Mouse (Mus musculus): ENCODE measurements at regions not wholly inside any gene's neighbourhood (a gene's known extent, or its start where the extent isn't known, plus 50 kb on each side); places are given as distances from the start of the nearest gene placed in this dataset.

DNA sequence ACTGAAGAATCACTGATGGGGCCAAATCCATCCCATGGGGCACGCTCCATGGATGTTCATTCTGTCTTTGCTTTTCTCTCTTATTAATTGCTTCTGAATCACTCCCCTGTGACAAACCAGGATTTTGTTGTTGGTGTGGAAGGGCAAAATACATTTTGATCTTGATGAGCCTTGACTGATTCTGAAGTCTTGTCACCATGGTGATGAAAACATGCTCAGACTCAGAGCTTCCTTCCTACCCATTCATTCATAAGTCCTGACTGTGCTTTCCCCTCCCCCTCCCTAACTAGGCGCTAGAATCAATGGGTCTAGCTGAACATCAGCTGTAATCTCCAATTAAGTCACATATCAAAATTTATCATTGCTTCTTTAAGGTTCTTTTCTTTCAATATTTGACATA lies 84.2 kb upstream of the Pou1f1 start:
- Histone ChIP-seq H3K4me3 (replicated peaks in 1 of 3; ENCODE audit: low read depth in 2 of 3, low read length in 2 of 3, poor library complexity in 1 of 3) (no peak overlapping the region), H3K9me3 (replicated peaks; ENCODE audit: low read length) (no peaks in the 10 kb centered on the region), H3K27ac (ENCODE audit: insufficient read depth, low read depth) (no peak overlapping the region), H3K27me3 (replicated peaks) (no peaks in the 10 kb centered on the region), H3K36me3 (replicated peaks in 1 of 2; ENCODE audit: control insufficient read depth in 1 of 2, insufficient read depth in 1 of 2, low read length in 1 of 2) (no peaks in the 10 kb centered on the region), H3K4me2 (ENCODE audit: insufficient read depth, low read depth, poor library complexity, severe bottlenecking) (no peak overlapping the region), H3K9ac (ENCODE audit: insufficient read depth, low read depth) (no peak overlapping the region), H3K79me2 (replicated peaks; ENCODE audit: control insufficient read depth, extremely low read depth, insufficient read depth, poor library complexity, severe bottlenecking) (no peaks in the 10 kb centered on the region), H3K4me1 (ENCODE audit: control insufficient read depth in 1 of 2, insufficient read depth in 2 of 2) (no peaks in the 10 kb centered on the region)
- TF ChIP-seq MXI1 (IDR thresholded peaks at IDR 0.05; ENCODE audit: low read depth, low read length) = no peak
- TF ChIP-seq TCF12 (IDR thresholded peaks at IDR 0.05; ENCODE audit: low read depth, low read length) = no peak
- no peak for TF ChIP-seq MAX (IDR thresholded peaks at IDR 0.05; ENCODE audit: low read length)
- no peak for TF ChIP-seq MAZ (IDR thresholded peaks at IDR 0.05; ENCODE audit: low read depth, low read length)
- no peak for TF ChIP-seq SMC3 (IDR thresholded peaks at IDR 0.05; ENCODE audit: low read depth, low read length)
- TF ChIP-seq ZC3H11A (IDR thresholded peaks at IDR 0.05; ENCODE audit: low read depth, low read length) = no peak
- no peak for TF ChIP-seq ZNF384 (IDR thresholded peaks at IDR 0.05; ENCODE audit: low read depth, low read length)
- no peak for TF ChIP-seq KAT2A (IDR thresholded peaks at IDR 0.05; ENCODE audit: insufficient replicate concordance, low read length)
- TF ChIP-seq E2F4 (IDR thresholded peaks at IDR 0.05; ENCODE audit: insufficient replicate concordance, low read depth, low read length) = no peak
- no peak for TF ChIP-seq USF1 (IDR thresholded peaks at IDR 0.05; ENCODE audit: low read depth, low read length)
- no peak for TF ChIP-seq USF2 (conservative IDR thresholded peaks at IDR 0.05; ENCODE audit: low read depth, low read length)
- no peak for TF ChIP-seq UBTF (IDR thresholded peaks at IDR 0.05; ENCODE audit: low read depth, low read length)
- TF ChIP-seq POLR2AphosphoS2 (IDR thresholded peaks at IDR 0.05; ENCODE audit: low read depth, low read length) = no peak
- TF ChIP-seq POLR2A (IDR thresholded peaks at IDR 0.05; ENCODE audit: low read depth, low read length) = no peak
- TF ChIP-seq CTCF (conservative IDR thresholded peaks at IDR 0.05 in 1 of 2, IDR thresholded peaks at IDR 0.05 in 1 of 2; ENCODE audit: low read depth in 2 of 2, low read length in 2 of 2) = no peak
- TF ChIP-seq EP300 (IDR thresholded peaks at IDR 0.05; ENCODE audit: low read length) = no peak
- TF ChIP-seq CHD1 (IDR thresholded peaks at IDR 0.05; ENCODE audit: low read depth, low read length) = no peak
- TF ChIP-seq IRF4 (IDR thresholded peaks at IDR 0.05; ENCODE audit: low read depth, low read length) = no peak
- no peak for TF ChIP-seq MYC (IDR thresholded peaks at IDR 0.05; ENCODE audit: low read depth, low read length)
- dilution Hi-C loops (cut with MboI; ENCODE audit: extremely low pct_ligation_motif_present, extremely low pct_unique_long_range_greater_than_20kb, low sequenced_read_pairs) = no loop called here
- DNase-seq (ENCODE audit: extremely low read depth) = no peak
- in situ Hi-C loops (cut with MboI; ENCODE audit: low pct_ligation_motif_present, low pct_unique_long_range_greater_than_20kb, low sequenced_read_pairs) = no loop called here

DNA sequence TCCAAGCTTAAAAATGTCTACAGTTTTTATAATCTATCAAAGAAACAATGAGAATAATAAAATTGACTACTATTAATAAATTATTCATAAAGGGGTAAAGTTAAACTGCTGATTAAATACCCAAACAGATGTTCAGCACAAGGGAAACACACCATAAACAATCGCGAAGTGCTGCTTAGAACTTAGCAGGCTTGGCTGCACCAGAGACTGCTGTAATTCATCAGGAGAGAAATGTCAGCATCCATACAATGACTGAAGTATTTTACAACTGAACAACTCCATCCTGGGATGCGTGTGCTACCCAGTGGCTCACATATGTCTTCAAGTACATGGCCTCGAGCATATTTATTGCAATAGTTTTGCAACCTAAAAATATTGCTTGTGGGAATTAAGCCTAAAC lies 78.4 kb upstream of the Pou1f1 start:
- no peaks in the 10 kb centered on the region for H3K4me1 ChIP-seq (ENCODE audit: control insufficient read depth in 1 of 2, insufficient read depth in 2 of 2)
- no peak overlapping the region for H3K9ac ChIP-seq (ENCODE audit: insufficient read depth, low read depth)
- H3K27me3 ChIP-seq (replicated peaks) = no peaks in the 10 kb centered on the region
- no peaks in the 10 kb centered on the region for H3K9me3 ChIP-seq (replicated peaks; ENCODE audit: low read length)
- TF ChIP-seq IRF4 (IDR thresholded peaks at IDR 0.05; ENCODE audit: low read depth, low read length) = no peak
- no peak for TF ChIP-seq MAX (IDR thresholded peaks at IDR 0.05; ENCODE audit: low read length)
- no peak for TF ChIP-seq POLR2AphosphoS2 (IDR thresholded peaks at IDR 0.05; ENCODE audit: low read depth, low read length)
- TF ChIP-seq RAD21 (IDR thresholded peaks at IDR 0.05; ENCODE audit: low read depth, low read length) = no peak
- TF ChIP-seq PAX5 (IDR thresholded peaks at IDR 0.05; ENCODE audit: low read length) = no peak
- no peak for TF ChIP-seq CTCF (conservative IDR thresholded peaks at IDR 0.05 in 1 of 2, IDR thresholded peaks at IDR 0.05 in 1 of 2; ENCODE audit: low read depth in 2 of 2, low read length in 2 of 2)
- dilution Hi-C loops (cut with MboI; ENCODE audit: extremely low pct_ligation_motif_present, extremely low pct_unique_long_range_greater_than_20kb, low sequenced_read_pairs) (no loop called here), in situ Hi-C loops (cut with MboI; ENCODE audit: low pct_ligation_motif_present, low pct_unique_long_range_greater_than_20kb, low sequenced_read_pairs) (no loop called here)
- H3K36me3 ChIP-seq (replicated peaks in 1 of 2; ENCODE audit: control insufficient read depth in 1 of 2, insufficient read depth in 1 of 2, low read length in 1 of 2) = no peaks in the 10 kb centered on the region
- no peak overlapping the region for H3K4me3 ChIP-seq (replicated peaks in 1 of 3; ENCODE audit: low read depth in 2 of 3, low read length in 2 of 3, poor library complexity in 1 of 3)
- H3K79me2 ChIP-seq (replicated peaks; ENCODE audit: control insufficient read depth, extremely low read depth, insufficient read depth, poor library complexity, severe bottlenecking) = no peaks in the 10 kb centered on the region
- no peak overlapping the region for H3K27ac ChIP-seq (ENCODE audit: insufficient read depth, low read depth)
- no peak overlapping the region for H3K4me2 ChIP-seq (ENCODE audit: insufficient read depth, low read depth, poor library complexity, severe bottlenecking)
- DNase-seq (ENCODE audit: extremely low read depth) = no peak
